Mouse (Mus musculus): ENCODE measurements around the gene Rassf3.

Gene Rassf3

GRCm38 (mm10) chr10:121476190-121476967 is at the start of gene Rassf3:
TSS of gene Rassf3 (minus strand) at chr10:121476347.
- DNase-seq (ENCODE audit: inconsistent ontology term), result peak; percentile 97

- DNase-seq (ENCODE audit: inconsistent ontology term), result peak; percentile 38
These were observed 44.9 kb upstream of the Rassf3 start for GRCm38 (mm10) chr10:121520923-121521585.

- no peak for DNase-seq (ENCODE audit: inconsistent ontology term)
These were observed 43.6 kb upstream of the Rassf3 start for GRCm38 (mm10) chr10:121519710-121520109.

GRCm38 (mm10) chr10:121516008-121516600 is 40.0 kb upstream of the Rassf3 start:
- peak; percentile 73 for DNase-seq (ENCODE audit: inconsistent ontology term)

GRCm38 (mm10) chr10:121509751-121510643 is 33.9 kb upstream of the Rassf3 start:
- no peak for DNase-seq (ENCODE audit: inconsistent ontology term)

GRCm38 (mm10) chr10:121507755-121508544 is 31.8 kb upstream of the Rassf3 start:
- no peak for DNase-seq (ENCODE audit: inconsistent ontology term)

GRCm38 (mm10) chr10:121506731-121507583 is 30.8 kb upstream of the Rassf3 start:
- DNase-seq (ENCODE audit: inconsistent ontology term), result no peak

GRCm38 (mm10) chr10:121505929-121506328 is 29.8 kb upstream of the Rassf3 start:
- DNase-seq (ENCODE audit: inconsistent ontology term), result no peak

- peak; percentile 62 for DNase-seq (ENCODE audit: inconsistent ontology term)
These were observed 29.1 kb upstream of the Rassf3 start for GRCm38 (mm10) chr10:121504973-121505911.

- no peak for DNase-seq (ENCODE audit: inconsistent ontology term)
These were observed 25.0 kb upstream of the Rassf3 start for GRCm38 (mm10) chr10:121501160-121501559.

GRCm38 (mm10) chr10:121500034-121500433 is 23.9 kb upstream of the Rassf3 start:
- DNase-seq (ENCODE audit: inconsistent ontology term), result no peak

- DNase-seq (ENCODE audit: inconsistent ontology term), result no peak
These were observed 22.9 kb upstream of the Rassf3 start for GRCm38 (mm10) chr10:121499063-121499462.

- no peak for DNase-seq (ENCODE audit: inconsistent ontology term)
These were observed 22.3 kb upstream of the Rassf3 start for GRCm38 (mm10) chr10:121498481-121498904.

GRCm38 (mm10) chr10:121497968-121498367 is 21.8 kb upstream of the Rassf3 start:
- no peak for DNase-seq (ENCODE audit: inconsistent ontology term)

GRCm38 (mm10) chr10:121496616-121497015 is 20.5 kb upstream of the Rassf3 start:
- no peak for DNase-seq (ENCODE audit: inconsistent ontology term)

- DNase-seq (ENCODE audit: inconsistent ontology term), result no peak
These were observed 17.9 kb upstream of the Rassf3 start for GRCm38 (mm10) chr10:121494163-121494425.

GRCm38 (mm10) chr10:121493374-121494162 is 17.4 kb upstream of the Rassf3 start:
- DNase-seq (ENCODE audit: inconsistent ontology term), result no peak

GRCm38 (mm10) chr10:121492608-121493315 is 16.6 kb upstream of the Rassf3 start:
- no peak for DNase-seq (ENCODE audit: inconsistent ontology term)
